Mouse (Mus musculus): ENCODE data around the gene Pitpnc1. TPM values are rescaled to one million over a fixed set of nuclear protein-coding genes. Genes with fewer than 3 reads are reported as not detected.
A peak's percentile ranks its signal among the peaks of the same experiment; 100 is the strongest.

Gene Pitpnc1
- polyA plus RNA-seq, 2 experiments, result 3.0 to 5.8 TPM

DNA sequence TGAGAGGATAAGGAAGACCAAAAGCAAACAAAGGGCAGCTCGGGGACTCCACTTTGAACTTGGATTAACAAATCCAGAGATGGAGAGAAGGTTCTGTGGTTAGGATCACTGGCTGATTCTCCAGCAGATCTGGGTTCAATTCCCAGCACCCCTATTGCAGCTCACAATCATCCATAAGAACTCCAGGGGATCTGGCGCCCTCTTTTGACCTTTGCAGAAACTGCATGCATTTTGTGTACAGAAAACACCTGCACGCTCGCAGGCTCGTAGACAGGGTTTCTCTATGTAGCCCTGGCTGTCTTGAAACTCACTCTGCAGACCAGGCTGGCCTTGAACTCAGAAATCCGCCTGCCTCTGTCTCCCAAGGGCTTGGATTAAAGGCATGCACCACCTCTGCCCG lies 219.0 kb downstream of the Pitpnc1 start:
- Histone ChIP-seq H3K27ac (no peak overlapping the region), H3K9ac (replicated peaks) (no peak overlapping the region), H3K9me3 (ENCODE audit: control insufficient read depth, low read length) (no peaks in the 10 kb centered on the region), H3K4me3 (ENCODE audit: insufficient read depth in 1 of 2, low read depth in 2 of 2, low read length in 2 of 2) (no peak overlapping the region), H3K27me3 (ENCODE audit: control insufficient read depth, insufficient read depth, low read length) (no peaks in the 10 kb centered on the region), H3K4me1 (replicated peaks; ENCODE audit: control insufficient read depth in 2 of 2, insufficient read depth in 2 of 2, low read length in 1 of 2) (no peaks in the 10 kb centered on the region), H3K36me3 (replicated peaks; ENCODE audit: control insufficient read depth, insufficient read depth, low read depth) (0 out of 2 replicates have a peak, but pooled peaks cover 2% of the 10 kb centered on the region), H3K4me2 (ENCODE audit: low read depth) (no peak overlapping the region)
- WGBS (ENCODE audit: insufficient replicate concordance), result 70% methylated on average over 7 of the region's 7 CpGs
- no peak for DNase-seq (ENCODE audit: low read depth in 3 of 3, low spot score in 3 of 3)
- ATAC-seq (ENCODE audit: insufficient read depth), result no peak
- TF ChIP-seq EP300 (IDR thresholded peaks at IDR 0.05; ENCODE audit: low read depth) (no peak), CTCF (IDR thresholded peaks at IDR 0.05; ENCODE audit: low read depth) (peak; percentile 44)

DNA sequence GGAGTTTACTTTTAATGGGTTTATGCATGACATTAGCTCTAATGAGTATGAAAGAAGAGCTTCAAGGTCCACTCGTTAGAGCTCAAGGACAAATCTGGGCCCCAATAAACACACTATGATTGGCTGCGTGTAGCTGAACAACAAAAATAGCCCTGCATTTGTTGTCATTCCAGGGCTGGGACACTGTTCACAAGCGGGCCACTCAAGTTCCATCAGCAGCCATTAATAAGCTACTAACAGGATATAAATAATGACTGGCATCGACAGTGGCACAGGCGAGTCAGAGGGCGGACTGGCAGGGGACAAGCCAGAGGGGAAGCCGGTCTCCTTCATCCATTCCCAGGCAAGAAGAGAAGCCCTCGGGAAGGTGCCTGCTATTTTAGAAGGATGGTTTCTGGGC lies 219.6 kb downstream of the Pitpnc1 start:
- Histone ChIP-seq H3K9ac (replicated peaks) (no peak overlapping the region), H3K36me3 (replicated peaks; ENCODE audit: control insufficient read depth, insufficient read depth, low read depth) (0 out of 2 replicates have a peak, but pooled peaks cover 2% of the 10 kb centered on the region), H3K4me1 (replicated peaks; ENCODE audit: control insufficient read depth in 2 of 2, insufficient read depth in 2 of 2, low read length in 1 of 2) (no peaks in the 10 kb centered on the region), H3K27ac (no peak overlapping the region), H3K4me3 (ENCODE audit: insufficient read depth in 1 of 2, low read depth in 2 of 2, low read length in 2 of 2) (no peak overlapping the region), H3K9me3 (ENCODE audit: control insufficient read depth, low read length) (no peaks in the 10 kb centered on the region), H3K27me3 (ENCODE audit: control insufficient read depth, insufficient read depth, low read length) (no peaks in the 10 kb centered on the region), H3K4me2 (ENCODE audit: low read depth) (no peak overlapping the region)
- 83% methylated on average over 8 of the region's 8 CpGs for WGBS (ENCODE audit: insufficient replicate concordance)
- DNase-seq (ENCODE audit: low read depth in 3 of 3, low spot score in 3 of 3), result no peak
- no peak for ATAC-seq (ENCODE audit: insufficient read depth)
- TF ChIP-seq CTCF (IDR thresholded peaks at IDR 0.05; ENCODE audit: low read depth) (no peak), EP300 (IDR thresholded peaks at IDR 0.05; ENCODE audit: low read depth) (no peak)

DNA sequence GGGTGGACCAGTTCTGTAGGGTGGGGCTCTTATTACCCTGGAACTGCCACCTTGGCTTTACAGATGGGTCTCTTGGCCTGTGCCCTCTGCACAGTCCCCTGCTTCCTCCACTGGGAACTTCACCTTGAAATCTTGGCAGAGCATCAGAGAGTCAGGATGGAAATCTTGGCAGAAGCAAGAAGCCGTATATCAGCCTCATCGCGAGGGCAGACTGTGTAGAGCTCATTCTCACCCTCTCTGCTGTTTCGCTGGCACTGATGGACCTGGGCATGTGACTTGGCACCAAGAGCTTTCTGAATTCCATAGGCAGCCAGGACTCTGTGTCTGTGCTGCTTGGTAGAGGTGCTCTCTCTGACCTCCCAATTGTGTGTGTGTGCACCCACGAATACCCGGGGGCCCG lies 221.7 kb downstream of the Pitpnc1 start:
- no peak for ATAC-seq (ENCODE audit: insufficient read depth)
- Histone ChIP-seq H3K9ac (replicated peaks) (no peak overlapping the region), H3K36me3 (replicated peaks; ENCODE audit: control insufficient read depth, insufficient read depth, low read depth) (0 out of 2 replicates have a peak, but pooled peaks cover 2% of the 10 kb centered on the region), H3K4me3 (ENCODE audit: insufficient read depth in 1 of 2, low read depth in 2 of 2, low read length in 2 of 2) (no peak overlapping the region), H3K27me3 (ENCODE audit: control insufficient read depth, insufficient read depth, low read length) (no peaks in the 10 kb centered on the region), H3K9me3 (ENCODE audit: control insufficient read depth, low read length) (no peaks in the 10 kb centered on the region), H3K27ac (no peak overlapping the region), H3K4me2 (ENCODE audit: low read depth) (no peak overlapping the region), H3K4me1 (replicated peaks; ENCODE audit: control insufficient read depth in 2 of 2, insufficient read depth in 2 of 2, low read length in 1 of 2) (no peaks in the 10 kb centered on the region)
- 90% methylated on average over 7 of the region's 7 CpGs for WGBS (ENCODE audit: insufficient replicate concordance)
- DNase-seq (ENCODE audit: low read depth in 3 of 3, low spot score in 3 of 3), result no peak
- TF ChIP-seq EP300 (IDR thresholded peaks at IDR 0.05; ENCODE audit: low read depth) (no peak), CTCF (IDR thresholded peaks at IDR 0.05; ENCODE audit: low read depth) (no peak)

DNA sequence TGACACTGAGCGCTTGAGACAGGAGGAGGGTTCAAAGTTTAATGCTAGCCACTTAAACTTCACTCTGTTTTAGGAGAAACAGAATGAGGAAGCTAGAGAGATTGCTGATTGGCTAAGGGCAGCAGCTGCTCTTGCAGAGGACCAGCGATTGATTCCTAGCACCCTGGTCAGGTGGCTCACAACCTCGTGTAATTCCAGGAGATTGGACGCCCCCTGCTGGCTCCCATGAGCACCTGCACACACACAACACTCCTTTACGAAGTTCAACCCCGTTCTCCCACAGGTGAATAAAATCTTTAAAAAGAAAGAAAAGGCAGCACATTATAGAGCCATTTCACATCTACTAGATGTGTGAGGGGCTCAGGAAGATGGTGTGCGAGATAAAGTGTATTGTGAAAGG lies 224.8 kb downstream of the Pitpnc1 start:
- H3K9me3 ChIP-seq (ENCODE audit: control insufficient read depth, low read length), result no peaks in the 10 kb centered on the region
- TF ChIP-seq EP300 (IDR thresholded peaks at IDR 0.05; ENCODE audit: low read depth) (no peak), CTCF (IDR thresholded peaks at IDR 0.05; ENCODE audit: low read depth) (peak; percentile 33; the same call in 1 of the 2 replicates)
- WGBS (ENCODE audit: insufficient replicate concordance), result 79% methylated on average over 7 of the region's 7 CpGs
- H3K27ac ChIP-seq, result no peak overlapping the region
- no peak overlapping the region for H3K4me2 ChIP-seq (ENCODE audit: low read depth)
- no peaks in the 10 kb centered on the region for H3K4me1 ChIP-seq (replicated peaks; ENCODE audit: control insufficient read depth in 2 of 2, insufficient read depth in 2 of 2, low read length in 1 of 2)
- H3K27me3 ChIP-seq (ENCODE audit: control insufficient read depth, insufficient read depth, low read length), result no peaks in the 10 kb centered on the region
- no peak overlapping the region for H3K9ac ChIP-seq (replicated peaks)
- ATAC-seq (ENCODE audit: insufficient read depth), result no peak
- no peaks in the 10 kb centered on the region for H3K36me3 ChIP-seq (replicated peaks; ENCODE audit: control insufficient read depth, insufficient read depth, low read depth)
- H3K4me3 ChIP-seq (ENCODE audit: insufficient read depth in 1 of 2, low read depth in 2 of 2, low read length in 2 of 2), result no peak overlapping the region
- DNase-seq (ENCODE audit: low read depth in 3 of 3, low spot score in 3 of 3), result no peak

DNA sequence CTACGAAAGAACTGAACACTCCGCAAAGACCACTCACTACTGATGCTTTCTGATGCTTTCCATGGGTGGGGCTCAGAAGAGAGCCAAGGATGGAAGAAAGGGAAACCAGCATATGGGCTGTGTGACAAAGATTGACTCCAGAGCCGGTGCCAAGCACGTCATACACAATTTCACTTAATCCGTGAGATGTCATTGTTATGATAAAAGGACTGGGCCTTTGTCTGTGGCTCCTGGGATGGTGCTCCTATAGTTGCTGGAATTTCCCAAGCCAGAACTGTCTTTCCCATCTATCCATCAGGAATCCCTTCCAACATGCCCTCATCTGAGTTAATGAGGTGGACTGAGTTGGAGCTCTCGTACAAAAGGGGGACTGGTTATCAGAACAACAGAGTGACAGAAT lies 227.4 kb downstream of the Pitpnc1 start:
- Histone ChIP-seq H3K4me3 (ENCODE audit: insufficient read depth in 1 of 2, low read depth in 2 of 2, low read length in 2 of 2) (no peak overlapping the region), H3K9me3 (ENCODE audit: control insufficient read depth, low read length) (no peaks in the 10 kb centered on the region), H3K27ac (no peak overlapping the region), H3K9ac (replicated peaks) (no peak overlapping the region), H3K4me1 (replicated peaks; ENCODE audit: control insufficient read depth in 2 of 2, insufficient read depth in 2 of 2, low read length in 1 of 2) (no peaks in the 10 kb centered on the region), H3K36me3 (replicated peaks; ENCODE audit: control insufficient read depth, insufficient read depth, low read depth) (no peaks in the 10 kb centered on the region), H3K27me3 (ENCODE audit: control insufficient read depth, insufficient read depth, low read length) (no peaks in the 10 kb centered on the region), H3K4me2 (ENCODE audit: low read depth) (no peak overlapping the region)
- DNase-seq (ENCODE audit: low read depth in 3 of 3, low spot score in 3 of 3) (no peak), ATAC-seq (ENCODE audit: insufficient read depth) (no peak)
- no peak for TF ChIP-seq EP300 (IDR thresholded peaks at IDR 0.05; ENCODE audit: low read depth)
- TF ChIP-seq CTCF (IDR thresholded peaks at IDR 0.05; ENCODE audit: low read depth), result no peak
- 79% methylated on average over 6 of the region's 6 CpGs for WGBS (ENCODE audit: insufficient replicate concordance)
